Mouse (Mus musculus): ENCODE data around the gene Snx5. TPM values are rescaled to one million over a fixed set of nuclear protein-coding genes. Genes with fewer than 3 reads are reported as not detected.

Snx5 gene
- total and polyA plus RNA-seq, 3 experiments, result 136 to 835 (median 213) TPM

DNA sequence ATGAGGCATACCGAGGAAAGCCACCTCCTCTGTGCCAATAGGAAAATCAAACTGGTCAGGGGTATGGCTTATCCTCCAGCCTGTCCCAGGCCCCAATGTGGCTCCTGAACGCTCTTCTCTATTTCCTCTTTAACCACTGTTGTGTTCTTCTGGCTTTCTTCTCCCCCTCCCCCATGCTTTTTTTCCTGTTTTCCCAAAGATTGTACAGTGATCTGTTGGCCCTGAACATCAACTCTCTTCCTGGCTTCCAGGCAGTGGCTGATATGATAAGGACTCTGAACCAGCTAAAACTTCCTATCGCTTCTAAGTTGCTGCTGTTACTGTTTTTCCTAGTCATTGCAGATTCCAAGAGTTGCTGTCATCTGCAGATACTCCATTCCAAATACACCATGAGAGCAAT is 6.2 kb upstream of the Snx5 start:
- H3K4me1 ChIP-seq (ENCODE audit: control insufficient read depth in 1 of 2, insufficient read depth in 2 of 2, low read length in 2 of 2), result peaks cover 3 to 12% of the 10 kb centered on the region in 2 experiments; a peak in 3 of 4 replicates
- H3K79me2 ChIP-seq (ENCODE audit: control insufficient read depth, insufficient read depth, low read length, poor library complexity), result peaks cover 25% of the 10 kb centered on the region
- H3K36me3 ChIP-seq (ENCODE audit: control insufficient read depth in 1 of 2, insufficient read depth in 2 of 2, low read length in 2 of 2), result peaks cover 2 to 28% of the 10 kb centered on the region in 2 experiments
- H3K9ac ChIP-seq (ENCODE audit: control insufficient read depth, low read depth, low read length, poor library complexity, severe bottlenecking), result no peak overlapping the region
- no peaks in the 10 kb centered on the region for H3K27me3 ChIP-seq (ENCODE audit: control insufficient read depth in 1 of 2, insufficient read depth in 2 of 2, low read length in 2 of 2)
- DNase-seq (ENCODE audit: low read depth, low spot score), result no peak
- H3K4me3 ChIP-seq (ENCODE audit: control insufficient read depth in 1 of 2, insufficient read depth in 1 of 2, low read depth in 2 of 2, low read length in 2 of 2), result no peak overlapping the region
- TF ChIP-seq POLR2AphosphoS5 (IDR thresholded peaks at IDR 0.05; ENCODE audit: borderline replicate concordance, low read depth, low read length) (no peak), HCFC1 (IDR thresholded peaks at IDR 0.05; ENCODE audit: low read depth, low read length) (no peak), TCF12 (IDR thresholded peaks at IDR 0.05; ENCODE audit: low read depth, low read length) (no peak), NRF1 (IDR thresholded peaks at IDR 0.05; ENCODE audit: insufficient read depth, low read depth, low read length, poor library complexity, severe bottlenecking) (no peak), SIN3A (IDR thresholded peaks at IDR 0.05; ENCODE audit: low read length) (no peak), NELFE (IDR thresholded peaks at IDR 0.05; ENCODE audit: low read depth, low read length) (no peak), GABPA (IDR thresholded peaks at IDR 0.05; ENCODE audit: low read depth, low read length) (no peak), JUND (IDR thresholded peaks at IDR 0.05; ENCODE audit: low read depth, low read length) (no peak), ELF1 (IDR thresholded peaks at IDR 0.05; ENCODE audit: low read depth, low read length) (no peak), ETS1 (IDR thresholded peaks at IDR 0.05; ENCODE audit: low read depth, low read length) (no peak), ZKSCAN1 (IDR thresholded peaks at IDR 0.05; ENCODE audit: low read depth, low read length) (no peak), CHD2 (IDR thresholded peaks at IDR 0.05; ENCODE audit: low read length) (no peak)
- no peak overlapping the region for H3K27ac ChIP-seq (ENCODE audit: control insufficient read depth, low read depth, low read length)
- H3K9me3 ChIP-seq (replicated peaks; ENCODE audit: insufficient read depth, low read length), result no peaks in the 10 kb centered on the region

DNA sequence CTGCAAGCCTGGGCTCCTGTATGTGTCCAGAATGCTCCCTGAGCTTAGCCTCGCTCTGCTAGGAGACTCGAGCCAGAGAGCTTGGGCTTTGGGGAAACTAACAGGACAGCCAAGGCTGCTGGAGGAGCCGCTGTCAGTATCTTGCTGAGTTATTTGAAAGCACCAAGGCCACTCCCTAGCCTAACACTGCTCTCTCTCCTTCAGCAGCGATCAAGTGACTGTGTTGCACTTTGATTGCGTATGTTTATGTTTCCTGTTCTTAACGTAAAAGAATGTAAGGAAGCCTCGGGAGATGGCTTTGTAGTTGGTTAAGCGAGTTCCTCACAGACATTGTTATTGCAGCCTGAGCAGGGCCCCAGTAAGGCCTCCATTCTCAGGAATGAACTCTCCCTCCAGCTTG is 4.0 kb upstream of the Snx5 start:
- Histone ChIP-seq H3K9me3 (replicated peaks; ENCODE audit: insufficient read depth, low read length) (no peaks in the 10 kb centered on the region), H3K36me3 (ENCODE audit: control insufficient read depth in 1 of 2, insufficient read depth in 2 of 2, low read length in 2 of 2) (peaks cover 2 to 24% of the 10 kb centered on the region in 2 experiments), H3K4me3 (ENCODE audit: control insufficient read depth in 1 of 2, insufficient read depth in 1 of 2, low read depth in 2 of 2, low read length in 2 of 2) (no peak overlapping the region), H3K79me2 (ENCODE audit: control insufficient read depth, insufficient read depth, low read length, poor library complexity) (peaks cover 43% of the 10 kb centered on the region), H3K27ac (ENCODE audit: control insufficient read depth, low read depth, low read length) (no peak overlapping the region), H3K4me1 (ENCODE audit: control insufficient read depth in 1 of 2, insufficient read depth in 2 of 2, low read length in 2 of 2) (peaks cover 3 to 11% of the 10 kb centered on the region in 2 experiments; a peak in 3 of 4 replicates), H3K27me3 (ENCODE audit: control insufficient read depth in 1 of 2, insufficient read depth in 2 of 2, low read length in 2 of 2) (no peaks in the 10 kb centered on the region), H3K9ac (ENCODE audit: control insufficient read depth, low read depth, low read length, poor library complexity, severe bottlenecking) (no peak overlapping the region)
- TF ChIP-seq MYB (IDR thresholded peaks at IDR 0.05; ENCODE audit: low read depth, low read length) (no peak), ELF1 (IDR thresholded peaks at IDR 0.05; ENCODE audit: low read depth, low read length) (no peak), HCFC1 (IDR thresholded peaks at IDR 0.05; ENCODE audit: low read depth, low read length) (no peak), CHD1 (IDR thresholded peaks at IDR 0.05; ENCODE audit: low read depth, low read length) (no peak), NELFE (IDR thresholded peaks at IDR 0.05; ENCODE audit: low read depth, low read length) (no peak), MAZ (IDR thresholded peaks at IDR 0.05; ENCODE audit: low read depth, low read length) (no peak), ZC3H11A (IDR thresholded peaks at IDR 0.05; ENCODE audit: low read depth, low read length) (no peak), E2F4 (IDR thresholded peaks at IDR 0.05; ENCODE audit: borderline replicate concordance, low read depth, low read length) (no peak), GABPA (IDR thresholded peaks at IDR 0.05; ENCODE audit: low read depth, low read length) (no peak), MXI1 (IDR thresholded peaks at IDR 0.05; ENCODE audit: low read depth, low read length) (no peak), TBP (IDR thresholded peaks at IDR 0.05; ENCODE audit: low read depth, low read length) (no peak), SMC3 (IDR thresholded peaks at IDR 0.05; ENCODE audit: low read depth, low read length) (no peak), POLR2AphosphoS5 (IDR thresholded peaks at IDR 0.05; ENCODE audit: borderline replicate concordance, low read depth, low read length) (no peak), ZKSCAN1 (IDR thresholded peaks at IDR 0.05; ENCODE audit: low read depth, low read length) (no peak)
- DNase-seq (ENCODE audit: low read depth, low spot score), result no peak
